Mouse (Mus musculus) cortical plate, adult 2 months (tissue): Measurements from ENCODE around the gene Ccdc3. TPM values are rescaled to one million over a fixed set of nuclear protein-coding genes. Genes with fewer than 3 reads are reported as not detected.
"Not testable (repeated sequence)": the region's sequence is repeated elsewhere in the genome, so short reads cannot be mapped to it uniquely, and the experiment has no call there.

Source experiments
- H3K27ac ChIP-seq: fragments of 200-500 bp; 2 replicates; pipeline ENCODE4 v1.5.1; 2012; ENCODE audit warnings: low read length, control low read depth, inconsistent platforms; ENCODE audit not compliant: insufficient read depth
- H3K4me1 ChIP-seq: fragments of 200-500 bp; 2 replicates; pipeline ENCODE4 v1.6.1; 2011; ENCODE audit warnings: low read length; ENCODE audit not compliant: control insufficient read depth, insufficient read depth
- H3K4me3 ChIP-seq: fragments of 200-500 bp; 2 replicates; pipeline ENCODE4 v1.5.1; 2011; ENCODE audit warnings: mild to moderate bottlenecking, low read length, control low read depth; ENCODE audit not compliant: insufficient read depth
- CTCF ChIP-seq: fragments of 200-500 bp; IDR thresholded peaks from 2 replicates; pipeline ENCODE4 v1.5.1; 2011; ENCODE audit warnings: mild to moderate bottlenecking, control low read depth, low read length; ENCODE audit not compliant: insufficient read depth; ENCODE audit errors: extremely low read depth
- POLR2A ChIP-seq: fragments of 200-500 bp; IDR thresholded peaks from 2 replicates; pipeline ENCODE4 v1.6.1; 2011; ENCODE audit warnings: mild to moderate bottlenecking, low read length, control low read depth; ENCODE audit not compliant: insufficient read depth; ENCODE audit errors: extremely low read depth
- polyA plus RNA-seq: library from polyadenylated mRNA; depleted of rRNA; stranded (reverse); fragments of >200 nt; gene quantifications from 2 replicates; pipeline ENCODE4 v1.2.3, GENCODE M21; 2012; rRNA removed

The Ccdc3 gene
- polyA plus RNA-seq, 1 experiment = 11.4 TPM

- Histone ChIP-seq H3K4me1 (peaks cover 3% of the 10 kb centered on the region; the same call in 1 of the 2 replicates), H3K27ac (no peak overlapping the region), H3K4me3 (no peak overlapping the region)
- TF ChIP-seq CTCF (no peak), POLR2A (no peak)
Observed at GRCm38 (mm10) chr2:5237870-5238269, 100.3 kb downstream of the Ccdc3 start.

GRCm38 (mm10) chr2:5239492-5239891 is 101.9 kb downstream of the Ccdc3 start:
- no peak overlapping the region for H3K4me3 ChIP-seq
- no peak for TF ChIP-seq CTCF
- no peak for TF ChIP-seq POLR2A
- H3K4me1 ChIP-seq = peaks cover 3% of the 10 kb centered on the region; the same call in 1 of the 2 replicates
- no peak overlapping the region for H3K27ac ChIP-seq

GRCm38 (mm10) chr2:5241469-5241897 is 103.9 kb downstream of the Ccdc3 start:
- TF ChIP-seq CTCF (no peak), POLR2A (no peak)
- Histone ChIP-seq H3K4me1 (peaks cover 6% of the 10 kb centered on the region), H3K4me3 (no peak overlapping the region), H3K27ac (peak overlapping the region; percentile 56)

GRCm38 (mm10) chr2:5249199-5249598 is 111.6 kb downstream of the Ccdc3 start:
- H3K4me1 ChIP-seq, H3K27ac ChIP-seq, H3K4me3 ChIP-seq: not testable (repeated sequence)

GRCm38 (mm10) chr2:5249969-5250368 is 112.4 kb downstream of the Ccdc3 start:
- no peak overlapping the region for H3K4me3 ChIP-seq
- TF ChIP-seq POLR2A (no peak), CTCF (peak; percentile 51)
- H3K27ac ChIP-seq = no peak overlapping the region
- peaks cover 3% of the 10 kb centered on the region for H3K4me1 ChIP-seq

- Histone ChIP-seq H3K27ac (no peak overlapping the region), H3K4me3 (no peak overlapping the region), H3K4me1 (no peaks in the 10 kb centered on the region)
- no peak for TF ChIP-seq POLR2A
- no peak for TF ChIP-seq CTCF
Observed at GRCm38 (mm10) chr2:5258250-5258649, 120.7 kb downstream of the Ccdc3 start.

GRCm38 (mm10) chr2:5262279-5262678 is 124.7 kb downstream of the Ccdc3 start:
- TF ChIP-seq CTCF = no peak
- TF ChIP-seq POLR2A = no peak
- H3K4me1 ChIP-seq = no peaks in the 10 kb centered on the region
- H3K27ac ChIP-seq = no peak overlapping the region
- H3K4me3 ChIP-seq = no peak overlapping the region

GRCm38 (mm10) chr2:5267980-5268379 is 130.4 kb downstream of the Ccdc3 start:
- TF ChIP-seq CTCF (no peak), POLR2A (no peak)
- Histone ChIP-seq H3K4me1 (no peaks in the 10 kb centered on the region), H3K4me3 (no peak overlapping the region), H3K27ac (no peak overlapping the region)

Other genes with a start within 250 kb of the Ccdc3 start
- gene Phyh, start 218.8 kb upstream of the Ccdc3 start, polyA plus RNA-seq = 125 and 133 TPM in 2 replicates
- gene Ucma, start 161.7 kb upstream of the Ccdc3 start, polyA plus RNA-seq = 1.6 and 3.3 TPM in 2 replicates
- 1.7 and 2.3 TPM in 2 replicates for gene Mcm10, start 125.0 kb upstream of the Ccdc3 start, polyA plus RNA-seq
- gene Optn, start 73.7 kb upstream of the Ccdc3 start, polyA plus RNA-seq = 7.5 and 7.8 TPM in 2 replicates